Mouse (Mus musculus) hindbrain, embryonic 11.5 days (tissue): ENCODE data around the gene Pigo. TPM values are rescaled to one million over a fixed set of nuclear protein-coding genes. Genes with fewer than 3 reads are reported as not detected.

Experiments
- ATAC-seq: fragments of 200-750 bp; cut with Nextera tagmentation; 2 replicates; pipeline ENCODE4 v1.8.0; 2017; ENCODE audit warnings: mild to moderate bottlenecking, moderate TSS enrichment, moderate library complexity; ENCODE audit not compliant: low FRiP score
- DNase-seq: peaks from one replicate; pipeline ENCODE4 v3.0.0-alpha.2; 2015; ENCODE audit warnings: low spot score
- H3K27ac ChIP-seq: fragments of 300-500 bp; sonication (generic); 2 replicates; pipeline ENCODE4 v1.5.1; 2014; ENCODE audit warnings: mild to moderate bottlenecking, low read depth, low read length
- H3K27me3 ChIP-seq: fragments of 300-500 bp; sonication (generic); 2 replicates; pipeline ENCODE4 v1.6.1; 2014; ENCODE audit warnings: mild to moderate bottlenecking, low read length, moderate library complexity, mixed read lengths; ENCODE audit not compliant: control insufficient read depth, insufficient read depth
- H3K36me3 ChIP-seq: fragments of 300-500 bp; sonication (generic); 2 replicates; pipeline ENCODE4 v1.6.1; 2014; ENCODE audit warnings: mild to moderate bottlenecking, low read length, moderate library complexity, mixed read lengths; ENCODE audit not compliant: control insufficient read depth, insufficient read depth
- H3K4me1 ChIP-seq: fragments of 300-500 bp; sonication (generic); replicated peaks from 2 replicates; pipeline ENCODE4 v1.6.1; 2014; ENCODE audit warnings: low read length, mixed read lengths; ENCODE audit not compliant: control insufficient read depth, insufficient read depth
- H3K4me2 ChIP-seq: fragments of 300-500 bp; sonication (generic); replicated peaks from 2 replicates; pipeline ENCODE4 v1.6.1; 2014; ENCODE audit warnings: mild to moderate bottlenecking, low read depth, low read length
- H3K4me3 ChIP-seq: fragments of 300-500 bp; sonication (generic); 2 replicates; pipeline ENCODE4 v1.5.1; 2014; ENCODE audit warnings: low read depth, low read length
- H3K9ac ChIP-seq: fragments of 300-500 bp; sonication (generic); 2 replicates; pipeline ENCODE4 v1.6.1; 2014; ENCODE audit warnings: low read depth, low read length
- H3K9me3 ChIP-seq: fragments of 300-500 bp; sonication (generic); 2 replicates; pipeline ENCODE4 v1.6.1; 2016; ENCODE audit warnings: low read length; ENCODE audit not compliant: control insufficient read depth
- WGBS: fragments of 180-500 bp; shearing (Covaris S2); extraction: QIAGEN DNeasy Blood & Tissue Kit; methylation state at CpG from one replicate; pipeline ENCODE4 v1.1.7; 2014; 5-methylcytosine and 5-hydroxymethylcytosine counted together
- polyA plus RNA-seq: library from polyadenylated mRNA; unstranded; fragments of >200 nt; fragmentation: Nextera tagmentation; extraction: Ambion mirVana; gene quantifications from 2 replicates; pipeline ENCODE4 v1.2.1, GENCODE M21; 2014

The Pigo gene
- polyA plus RNA-seq, 1 experiment from 2014 or later = 16.0 TPM

DNA sequence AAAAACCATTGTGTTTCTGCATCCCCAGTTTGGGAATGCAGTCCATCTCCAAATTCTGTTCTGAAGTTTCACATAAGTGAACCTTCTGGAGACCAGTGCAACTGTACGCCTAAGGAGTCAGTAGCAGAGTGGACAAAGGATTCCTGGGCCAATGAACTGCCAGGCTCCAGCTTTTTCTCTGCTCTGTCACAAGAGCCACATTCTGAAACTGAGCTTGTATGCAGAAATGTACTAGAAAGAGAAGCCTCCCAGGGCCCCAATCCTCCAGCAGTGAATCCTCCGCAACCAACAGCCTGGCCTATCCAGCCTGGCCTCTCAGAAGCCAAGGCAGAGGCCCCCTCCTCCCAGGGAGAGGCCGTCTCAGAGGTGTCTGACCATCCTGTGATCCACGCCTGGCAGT, 52.7 kb downstream of the Pigo start:
- Histone ChIP-seq H3K27ac (no peak overlapping the region), H3K4me3 (no peak overlapping the region), H3K27me3 (no peaks in the 10 kb centered on the region), H3K4me2 (no peak overlapping the region), H3K9me3 (no peaks in the 10 kb centered on the region), H3K4me1 (no peaks in the 10 kb centered on the region), H3K9ac (no peak overlapping the region), H3K36me3 (no peaks in the 10 kb centered on the region)
- ATAC-seq = no peak
- no peak for DNase-seq
- 81% methylated on average over 4 of the region's 4 CpGs for WGBS

DNA sequence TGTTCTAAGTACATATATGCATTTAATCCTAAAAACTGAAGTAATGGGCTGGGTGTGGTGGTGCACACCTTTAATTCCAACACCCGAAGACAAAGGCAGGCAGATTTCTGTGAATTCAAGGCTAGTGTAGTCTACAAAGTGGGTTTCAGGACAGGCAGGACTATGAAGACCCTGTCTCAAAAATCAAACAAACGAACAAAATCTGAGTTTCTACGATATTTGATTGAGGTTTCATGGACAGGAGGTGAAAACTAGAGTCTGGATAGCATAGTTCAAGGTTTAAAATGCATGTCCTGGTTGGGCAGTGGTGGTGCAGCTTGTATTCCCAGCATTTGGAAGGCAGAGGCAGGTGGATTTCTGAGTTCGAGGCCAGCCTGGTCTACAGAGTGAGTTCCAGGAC, 56.3 kb downstream of the Pigo start, which contains the start of gene 1700022I11Rik:
Gene 1700022I11Rik, plus strand, starts transcription at position 301 of the 400 bp plus-strand sequence.
- Histone ChIP-seq H3K9me3 (no peaks in the 10 kb centered on the region), H3K9ac (no peak within 1 kb of the TSS), H3K4me2 (no peak within 1 kb of the TSS), H3K36me3 (no peaks in the 10 kb centered on the region), H3K27me3 (no peaks in the 10 kb centered on the region), H3K27ac (no peak within 1 kb of the TSS), H3K4me3 (no peak within 1 kb of the TSS), H3K4me1 (no peaks in the 10 kb centered on the region)
- ATAC-seq (no peak), DNase-seq (no peak)
- 97% methylated on average over 4 of the region's 4 CpGs for WGBS

Other genes with a start within 250 kb of the Pigo start
- gene Fam205a1, start 171.9 kb downstream of the Pigo start, polyA plus RNA-seq = 0.06 TPM in 1 of 2 replicates, not detected in the other
- gene Gm12394, start 169.0 kb downstream of the Pigo start, polyA plus RNA-seq = 0.70 and 0.71 TPM in 2 replicates
- gene Fam205c, start 151.6 kb downstream of the Pigo start, polyA plus RNA-seq = 0.93 and 1.1 TPM in 2 replicates
- 3.0 and 4.4 TPM in 2 replicates for gene Phf24, start 109.2 kb downstream of the Pigo start, polyA plus RNA-seq
- gene Dnajb5, start 76.0 kb downstream of the Pigo start, polyA plus RNA-seq = 23.6 and 24.4 TPM in 2 replicates
- 0.27 and 0.40 TPM in 2 replicates for gene 1700022I11Rik, start 56.2 kb downstream of the Pigo start, polyA plus RNA-seq
- 613 and 675 TPM in 2 replicates for gene Vcp, start 25.3 kb downstream of the Pigo start, polyA plus RNA-seq
- 14.9 and 22.0 TPM in 2 replicates for gene Fancg, start 15.3 kb downstream of the Pigo start, polyA plus RNA-seq
- gene Stoml2, start 5.9 kb upstream of the Pigo start, polyA plus RNA-seq = 345 and 353 TPM in 2 replicates
- gene Fam214b, start 20.4 kb upstream of the Pigo start, polyA plus RNA-seq = 19.7 and 20.8 TPM in 2 replicates
- 17.5 and 17.9 TPM in 2 replicates for gene Unc13b, start 33.1 kb upstream of the Pigo start, polyA plus RNA-seq
- 0.17 and 0.23 TPM in 2 replicates for gene Atp8b5, start 241.3 kb upstream of the Pigo start, polyA plus RNA-seq